Mouse (Mus musculus) CH12.LX (cell line): ENCODE measurements around the gene Atp1b3. TPM values are rescaled to one million over a fixed set of nuclear protein-coding genes. Genes with fewer than 3 reads are reported as not detected.

Experiments
- DNase-seq: peaks from one replicate; pipeline ENCODE4 v3.0.0-alpha.2; 2013; ENCODE audit errors: extremely low read depth
- H3K27ac ChIP-seq: 2 replicates; pipeline ENCODE4 v1.5.1; 2012; ENCODE audit warnings: low read depth, mild to moderate bottlenecking, control low read depth, moderate library complexity; ENCODE audit not compliant: insufficient read depth
- H3K27me3 ChIP-seq: replicated peaks from 2 replicates; pipeline ENCODE3; 2012; ENCODE audit warnings: inconsistent platforms
- H3K36me3 ChIP-seq, 2 experiments: replicated peaks in 1 of 2; 2 replicates each; pipeline versions ENCODE3 to v1.6.1; 2012; ENCODE audit warnings: inconsistent platforms in 1 of 2, low read length in 1 of 2, mild to moderate bottlenecking in 1 of 2, mixed read lengths in 1 of 2, moderate library complexity in 1 of 2; ENCODE audit not compliant: control insufficient read depth in 1 of 2, insufficient read depth in 1 of 2
- H3K4me1 ChIP-seq, 2 experiments: 2 replicates each; pipeline ENCODE4 v1.6.1; 2012; ENCODE audit warnings: inconsistent platforms in 1 of 2, moderate library complexity in 1 of 2; ENCODE audit not compliant: insufficient read depth in 2 of 2, control insufficient read depth in 1 of 2
- H3K4me2 ChIP-seq: 2 replicates; pipeline ENCODE4 v1.6.1; 2012; ENCODE audit warnings: low read depth, mild to moderate bottlenecking, control low read depth; ENCODE audit not compliant: poor library complexity, insufficient read depth, severe bottlenecking
- H3K4me3 ChIP-seq, 3 experiments: fragments of 150-350 bp in 1 of 3; sonication (generic) in 1 of 3; replicated peaks in 1 of 3; 2 replicates each; pipeline versions ENCODE3 to v1.5.1; 2011 to 2012; ENCODE audit warnings: low read depth in 2 of 3, low read length in 2 of 3, mild to moderate bottlenecking in 2 of 3, moderate library complexity in 2 of 3, control low read depth in 1 of 3, improper control_type of control experiment in 1 of 3, inconsistent platforms in 1 of 3, mixed read lengths in 1 of 3; ENCODE audit not compliant: poor library complexity in 1 of 3
- H3K79me2 ChIP-seq: replicated peaks from 2 replicates; pipeline ENCODE4 v1.6.1; 2012; ENCODE audit warnings: mild to moderate bottlenecking, moderate library complexity; ENCODE audit not compliant: control insufficient read depth, poor library complexity, insufficient read depth, severe bottlenecking; ENCODE audit errors: extremely low read depth
- H3K9ac ChIP-seq: 2 replicates; pipeline ENCODE4 v1.6.1; 2012; ENCODE audit warnings: low read depth, mild to moderate bottlenecking, control low read depth, moderate library complexity; ENCODE audit not compliant: insufficient read depth
- H3K9me3 ChIP-seq: replicated peaks from 2 replicates; pipeline ENCODE3; 2012; ENCODE audit warnings: low read length, inconsistent platforms, mixed read lengths
- BHLHE40 ChIP-seq: IDR thresholded peaks from 2 replicates; pipeline ENCODE4 v1.6.1; 2011; ENCODE audit warnings: mild to moderate bottlenecking, low read depth, low read length, improper control_type of control experiment
- CTCF ChIP-seq, 2 experiments: IDR thresholded peaks in 1 of 2; conservative IDR thresholded peaks in 1 of 2; 2 replicates each; pipeline ENCODE4 v1.5.1; 2011 to 2012; ENCODE audit warnings: low read depth in 2 of 2, low read length in 2 of 2, improper control_type of control experiment in 1 of 2, inconsistent platforms in 1 of 2, mild to moderate bottlenecking in 1 of 2, moderate library complexity in 1 of 2
- ELF1 ChIP-seq: IDR thresholded peaks from 2 replicates; pipeline ENCODE4 v1.6.1; 2014; ENCODE audit warnings: low read depth, mild to moderate bottlenecking, inconsistent platforms, low read length, improper control_type of control experiment
- HCFC1 ChIP-seq: IDR thresholded peaks from 2 replicates; pipeline ENCODE4 v1.6.1; 2012; ENCODE audit warnings: low read depth, mild to moderate bottlenecking, inconsistent platforms, low read length, improper control_type of control experiment
- JUN ChIP-seq: IDR thresholded peaks from 2 replicates; pipeline ENCODE4 v1.6.1; 2011; ENCODE audit warnings: low read depth, mild to moderate bottlenecking, low read length, improper control_type of control experiment, moderate library complexity; ENCODE audit not compliant: insufficient read depth
- MAX ChIP-seq: IDR thresholded peaks from 2 replicates; pipeline ENCODE4 v1.6.1; 2011; ENCODE audit warnings: low read length, improper control_type of control experiment
- MEF2A ChIP-seq: IDR thresholded peaks from 2 replicates; pipeline ENCODE4 v1.6.1; 2014; ENCODE audit warnings: low read depth, mild to moderate bottlenecking, inconsistent platforms, low read length, improper control_type of control experiment, borderline replicate concordance
- MYC ChIP-seq: IDR thresholded peaks from 2 replicates; pipeline ENCODE4 v1.6.1; 2011; ENCODE audit warnings: low read depth, mild to moderate bottlenecking, improper control_type of control experiment, low read length
- NELFE ChIP-seq: IDR thresholded peaks from 2 replicates; pipeline ENCODE4 v1.6.1; 2011; ENCODE audit warnings: low read depth, low read length, improper control_type of control experiment
- NRF1 ChIP-seq: IDR thresholded peaks from 2 replicates; pipeline ENCODE4 v1.6.1; 2014; ENCODE audit warnings: low read depth, mild to moderate bottlenecking, inconsistent platforms, low read length, improper control_type of control experiment, moderate library complexity
- POLR2AphosphoS2 ChIP-seq: IDR thresholded peaks from 2 replicates; pipeline ENCODE4 v1.6.1; 2011; ENCODE audit warnings: low read depth, low read length, improper control_type of control experiment
- RCOR1 ChIP-seq: conservative IDR thresholded peaks from 2 replicates; pipeline ENCODE4 v1.6.1; 2012; ENCODE audit warnings: low read depth, mild to moderate bottlenecking, inconsistent platforms, low read length, improper control_type of control experiment
- SMC3 ChIP-seq: IDR thresholded peaks from 2 replicates; pipeline ENCODE4 v1.6.1; 2011; ENCODE audit warnings: low read depth, low read length, improper control_type of control experiment
- TBP ChIP-seq: conservative IDR thresholded peaks from 2 replicates; pipeline ENCODE4 v1.6.1; 2011; ENCODE audit warnings: low read depth, low read length, improper control_type of control experiment
- USF2 ChIP-seq: conservative IDR thresholded peaks from 2 replicates; pipeline ENCODE4 v1.6.1; 2011; ENCODE audit warnings: low read depth, low read length, improper control_type of control experiment
- ZC3H11A ChIP-seq: IDR thresholded peaks from 2 replicates; pipeline ENCODE4 v1.6.1; 2012; ENCODE audit warnings: low read depth, mild to moderate bottlenecking, inconsistent platforms, low read length, improper control_type of control experiment
- ZNF384 ChIP-seq: IDR thresholded peaks from 2 replicates; pipeline ENCODE4 v1.6.1; 2012; ENCODE audit warnings: low read depth, low read length, improper control_type of control experiment, inconsistent platforms
- dilution Hi-C: fragments of 300-500 bp; cut with MboI; formaldehyde crosslinking; loops from 2 replicates; pipeline ENCODE4 v1.14.3; 2020; ENCODE audit warnings: low sequenced_read_pairs; ENCODE audit not compliant: extremely low pct_unique_long_range_greater_than_20kb, extremely low pct_ligation_motif_present
- in situ Hi-C: fragments of 300-500 bp; cut with MboI; formaldehyde crosslinking; loops from 3 replicates; pipeline ENCODE4 v1.14.3; 2019; ENCODE audit warnings: low sequenced_read_pairs, low pct_ligation_motif_present, low pct_unique_long_range_greater_than_20kb, mixed read lengths
- polyA plus RNA-seq: library from polyadenylated mRNA; unstranded; fragments of >175 nt; gene quantifications from 2 replicates; pipeline ENCODE4 v1.2.1, GENCODE M21; 2012; ENCODE audit warnings: low read depth; ENCODE audit not compliant: insufficient read length
- total RNA-seq, 2 experiments: library from RNA; depleted of rRNA; stranded (reverse); fragments of 300-350 nt in 1 of 2; fragments of >200 nt in 1 of 2; gene quantifications; 2 replicates each; pipeline ENCODE4 v1.2.3; 2012 to 2014

Atp1b3 gene
- total and polyA plus RNA-seq, 3 experiments: 66.4 to 129 (median 89.8) TPM

DNA sequence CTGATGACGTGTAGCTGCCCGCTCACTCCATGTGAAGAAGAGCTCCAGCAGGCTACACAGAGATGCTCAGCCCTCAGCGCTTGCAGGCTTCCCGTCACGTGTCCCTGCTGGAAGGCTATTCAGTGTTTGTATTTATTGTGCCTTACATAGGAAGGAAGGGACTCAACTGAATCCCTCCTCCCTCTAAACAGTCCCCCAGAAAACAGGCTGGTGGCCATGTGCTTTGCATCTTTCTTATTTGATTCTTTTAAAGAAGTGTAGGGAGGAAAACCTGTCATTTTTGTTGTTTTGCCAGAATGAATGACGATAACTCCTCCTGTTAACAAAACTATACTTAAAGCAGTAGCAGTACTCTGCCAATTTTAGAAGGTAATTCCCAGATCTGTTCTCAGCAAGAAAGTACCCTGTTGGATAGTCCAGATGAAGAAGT lies 43.7 kb downstream of the Atp1b3 start:
- no peak for DNase-seq
- H3K36me3 ChIP-seq: peaks cover 0 to 1% of the 10 kb centered on the region in 2 experiments
- no peak overlapping the region for H3K27ac ChIP-seq
- dilution Hi-C loops (no loop called here), in situ Hi-C loops (loop anchor here (25.0 kb wide), 1 partner anchor 492 kb away; no protein-coding TSS in a partner anchor)
- no peak overlapping the region for H3K9ac ChIP-seq
- H3K79me2 ChIP-seq: no peaks in the 10 kb centered on the region
- H3K9me3 ChIP-seq: no peaks in the 10 kb centered on the region
- no peak overlapping the region for H3K4me2 ChIP-seq
- no peaks in the 10 kb centered on the region for H3K4me1 ChIP-seq
- H3K27me3 ChIP-seq: no peaks in the 10 kb centered on the region
- TF ChIP-seq HCFC1 (no peak), ELF1 (no peak), CTCF (conservative IDR thresholded peaks at IDR 0.05 in 1 of 2, IDR thresholded peaks at IDR 0.05 in 1 of 2; ENCODE audit: low read depth in 2 of 2, low read length in 2 of 2) (no peak)
- no peak overlapping the region for H3K4me3 ChIP-seq

DNA sequence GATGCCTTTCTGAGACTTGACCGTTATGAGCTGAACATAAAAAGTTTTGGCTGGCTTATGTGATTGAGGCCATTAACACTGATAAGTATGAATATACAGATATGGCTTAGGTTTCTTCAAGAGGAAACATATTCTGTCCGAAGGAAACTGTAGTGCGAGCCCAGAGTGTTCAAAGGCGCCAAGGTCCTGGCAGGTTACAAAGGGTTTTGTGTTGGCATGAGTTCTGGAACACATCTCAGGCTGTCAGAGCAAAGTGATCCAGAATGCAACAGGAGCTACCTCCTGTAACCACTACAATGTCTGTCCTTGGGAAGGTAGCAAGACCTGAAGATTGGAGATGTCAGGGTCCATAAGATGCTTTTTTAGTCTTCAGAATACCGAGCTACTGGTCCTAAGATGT lies 44.9 kb downstream of the Atp1b3 start:
- Histone ChIP-seq H3K9me3 (no peaks in the 10 kb centered on the region), H3K4me2 (no peak overlapping the region), H3K4me3 (no peak overlapping the region), H3K27ac (no peak overlapping the region), H3K4me1 (no peaks in the 10 kb centered on the region), H3K36me3 (peaks cover 0 to 1% of the 10 kb centered on the region in 2 experiments), H3K27me3 (no peaks in the 10 kb centered on the region), H3K79me2 (no peaks in the 10 kb centered on the region), H3K9ac (no peak overlapping the region)
- DNase-seq: no peak
- in situ Hi-C loops (loop anchor here (25.0 kb wide), 1 partner anchor 493 kb away; no protein-coding TSS in a partner anchor), dilution Hi-C loops (no loop called here)
- no peak for TF ChIP-seq NRF1

DNA sequence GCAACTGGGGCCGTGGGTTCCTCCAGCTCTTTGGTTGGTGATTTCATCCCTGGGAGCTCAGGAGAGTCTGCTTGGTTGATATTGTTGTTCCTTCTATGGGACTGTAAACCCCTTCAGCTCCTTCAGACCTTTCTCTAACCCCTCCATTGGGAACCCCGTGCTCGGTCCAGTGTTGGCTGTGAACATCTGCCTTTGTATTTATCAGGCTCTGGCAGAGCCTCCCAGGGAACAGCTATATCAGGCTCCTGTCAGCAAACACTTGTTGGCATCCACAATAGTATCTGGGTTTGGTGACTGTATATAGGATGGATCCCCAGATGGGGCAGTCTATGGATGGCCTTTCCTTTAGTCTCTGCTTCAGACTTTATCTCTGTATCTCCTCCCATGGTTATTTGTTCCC lies 52.2 kb downstream of the Atp1b3 start:
- in situ Hi-C loops: loop anchor here (25.0 kb wide), 1 partner anchor 500 kb away; no protein-coding TSS in a partner anchor
- no peaks in the 10 kb centered on the region for H3K36me3 ChIP-seq
- H3K4me1 ChIP-seq: no peaks in the 10 kb centered on the region
- dilution Hi-C loops: no loop called here
- H3K9me3 ChIP-seq: no peaks in the 10 kb centered on the region
- DNase-seq: no peak
- H3K4me3 ChIP-seq: no peak overlapping the region
- H3K27me3 ChIP-seq: no peaks in the 10 kb centered on the region
- no peaks in the 10 kb centered on the region for H3K79me2 ChIP-seq
- no peak overlapping the region for H3K4me2 ChIP-seq
- TF ChIP-seq ELF1 (no peak), NELFE (no peak)
- H3K9ac ChIP-seq: no peak overlapping the region
- no peak overlapping the region for H3K27ac ChIP-seq

DNA sequence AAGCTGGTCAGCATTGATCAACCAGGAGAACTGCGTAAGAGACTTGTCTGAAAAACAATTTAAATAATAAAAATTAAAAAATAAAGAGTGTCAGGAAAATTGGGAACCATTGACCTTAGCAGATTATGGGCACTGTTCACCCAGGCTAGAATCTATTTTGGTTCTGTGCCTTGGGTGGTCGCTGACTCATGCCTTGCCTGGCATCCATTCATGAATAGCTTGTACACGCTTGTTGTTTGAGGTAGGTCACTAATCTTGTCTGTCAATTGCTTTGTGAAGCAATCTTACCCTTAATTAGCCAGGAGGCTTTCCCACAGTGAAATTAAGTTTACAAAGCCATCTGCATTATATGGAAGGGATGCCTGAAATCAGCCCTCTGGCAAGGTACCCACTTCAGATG lies 55.4 kb downstream of the Atp1b3 start:
- no peaks in the 10 kb centered on the region for H3K4me1 ChIP-seq
- H3K27me3 ChIP-seq: no peaks in the 10 kb centered on the region
- H3K4me3 ChIP-seq: no peak overlapping the region
- H3K4me2 ChIP-seq: no peak overlapping the region
- in situ Hi-C loops: loop anchor here (25.0 kb wide), 1 partner anchor 503 kb away; no protein-coding TSS in a partner anchor
- TF ChIP-seq SMC3: no peak
- no peak for TF ChIP-seq ZC3H11A
- no peak for TF ChIP-seq HCFC1
- TF ChIP-seq MYC: no peak
- TF ChIP-seq MEF2A: no peak
- no peak for TF ChIP-seq POLR2AphosphoS2
- TF ChIP-seq NRF1: no peak
- no peak for TF ChIP-seq JUN
- TF ChIP-seq MAX: no peak
- no peak for TF ChIP-seq USF2
- no peak for TF ChIP-seq CTCF (conservative IDR thresholded peaks at IDR 0.05 in 1 of 2, IDR thresholded peaks at IDR 0.05 in 1 of 2; ENCODE audit: low read depth in 2 of 2, low read length in 2 of 2)
- TF ChIP-seq BHLHE40: no peak
- no peak for TF ChIP-seq TBP
- no peak for TF ChIP-seq RCOR1
- TF ChIP-seq ZNF384: no peak
- H3K9ac ChIP-seq: no peak overlapping the region
- no peaks in the 10 kb centered on the region for H3K79me2 ChIP-seq
- no peaks in the 10 kb centered on the region for H3K36me3 ChIP-seq
- dilution Hi-C loops: no loop called here
- no peak overlapping the region for H3K27ac ChIP-seq
- no peaks in the 10 kb centered on the region for H3K9me3 ChIP-seq
- no peak for DNase-seq
